Mouse (Mus musculus): ENCODE results near the gene Kcna10. TPM values are rescaled to one million over a fixed set of nuclear protein-coding genes. Genes with fewer than 3 reads are reported as not detected.

Kcna10 gene
- polyA plus RNA-seq, 1 experiment from 2014 or later, result not detected

DNA sequence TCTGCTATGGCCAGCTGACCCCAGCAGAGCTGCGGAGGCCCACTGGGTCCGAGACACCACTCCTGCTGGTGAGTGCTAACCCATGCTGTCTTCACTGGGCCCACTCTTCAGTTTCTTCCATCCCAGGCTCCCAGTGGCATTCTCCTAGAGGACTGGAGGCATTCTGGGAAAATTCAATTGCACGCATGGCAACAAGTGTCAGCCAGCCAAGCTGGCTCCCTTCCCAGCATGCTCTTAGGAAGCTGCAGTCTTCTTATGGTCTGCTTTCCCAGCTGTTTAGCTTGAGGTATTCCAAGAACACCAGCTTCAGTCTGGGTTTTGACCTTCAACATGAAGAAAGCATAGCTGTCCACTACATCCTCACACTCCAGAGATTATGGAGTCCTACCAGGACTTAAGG is 322 bp downstream of the Kcna10 start:
- H3K27ac ChIP-seq (ENCODE audit: low read length), result no peak overlapping the region
- WGBS, result 77% methylated on average over 3 of the region's 3 CpGs

DNA sequence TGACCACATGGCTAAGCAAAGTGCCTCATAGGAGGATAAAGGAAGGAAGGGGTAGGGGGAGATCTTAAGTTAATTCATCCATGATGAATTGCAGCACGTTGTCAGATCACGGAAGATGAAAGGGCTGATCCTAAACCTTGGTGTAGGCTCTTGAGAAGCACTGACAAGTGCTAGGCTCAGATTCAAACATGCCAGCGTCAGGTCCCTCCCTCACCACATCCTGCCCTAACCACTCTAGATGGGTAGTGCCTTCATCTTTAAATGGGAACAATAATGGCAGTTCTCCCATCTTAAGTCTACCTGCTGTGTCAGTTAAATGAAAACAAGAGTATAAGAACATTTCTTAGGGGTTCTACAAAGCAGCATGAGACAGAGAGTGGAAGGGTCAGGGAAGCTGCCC is 2.7 kb downstream of the Kcna10 start:
- Histone ChIP-seq H3K36me3 (ENCODE audit: control insufficient read depth, insufficient read depth, low read length) (no peaks in the 10 kb centered on the region), H3K4me1 (ENCODE audit: control insufficient read depth, insufficient read depth, low read length) (no peaks in the 10 kb centered on the region), H3K4me2 (replicated peaks; ENCODE audit: low read depth, low read length) (no peak overlapping the region), H3K4me3 (ENCODE audit: low read depth, low read length) (no peak overlapping the region), H3K27ac (ENCODE audit: low read length) (no peak overlapping the region), H3K9me3 (ENCODE audit: control insufficient read depth, low read depth, low read length) (no peaks in the 10 kb centered on the region), H3K27me3 (ENCODE audit: control insufficient read depth, insufficient read depth, low read length) (no peaks in the 10 kb centered on the region), H3K9ac (replicated peaks; ENCODE audit: low read depth, low read length) (no peak overlapping the region)
- 64% methylated on average over 3 of the region's 3 CpGs for WGBS
- ATAC-seq (ENCODE audit: insufficient number of reproducible peaks, insufficient read depth, low FRiP score, low read depth), result no peak

More for the DNA sequence above, 322 bp downstream of the Kcna10 start:
- Histone ChIP-seq H3K9me3 (ENCODE audit: control insufficient read depth, low read depth, low read length) (no peaks in the 10 kb centered on the region), H3K4me3 (ENCODE audit: low read depth, low read length) (no peak overlapping the region), H3K4me1 (ENCODE audit: control insufficient read depth, insufficient read depth, low read length) (no peaks in the 10 kb centered on the region), H3K27me3 (ENCODE audit: control insufficient read depth, insufficient read depth, low read length) (no peaks in the 10 kb centered on the region), H3K4me2 (replicated peaks; ENCODE audit: low read depth, low read length) (no peak overlapping the region), H3K9ac (replicated peaks; ENCODE audit: low read depth, low read length) (no peak overlapping the region), H3K36me3 (ENCODE audit: control insufficient read depth, insufficient read depth, low read length) (no peaks in the 10 kb centered on the region)
- no peak for ATAC-seq (ENCODE audit: insufficient number of reproducible peaks, insufficient read depth, low FRiP score, low read depth)

DNA sequence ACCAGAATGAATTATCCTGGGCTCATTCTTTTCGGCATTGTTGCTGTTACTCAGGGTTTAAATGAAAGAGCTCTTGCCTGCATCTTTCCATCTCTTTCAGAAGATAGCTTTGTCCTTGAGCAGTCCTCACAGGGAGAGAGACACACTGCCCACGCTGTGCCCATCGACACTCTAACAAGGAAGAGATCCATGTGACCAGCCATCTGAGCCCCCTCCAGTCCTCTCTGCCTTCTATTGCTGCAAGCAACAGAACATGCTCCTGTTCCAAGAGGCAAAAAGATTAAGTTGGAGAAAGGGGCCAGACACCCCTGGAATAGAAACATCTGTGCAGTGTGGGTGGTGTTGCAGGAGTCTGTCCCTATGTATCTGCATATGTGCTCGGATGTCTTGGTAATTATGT is 4.2 kb downstream of the Kcna10 start:
- Histone ChIP-seq H3K36me3 (ENCODE audit: control insufficient read depth, insufficient read depth, low read length) (no peaks in the 10 kb centered on the region), H3K9me3 (ENCODE audit: control insufficient read depth, low read depth, low read length) (no peaks in the 10 kb centered on the region), H3K27ac (ENCODE audit: low read length) (no peak overlapping the region), H3K4me2 (replicated peaks; ENCODE audit: low read depth, low read length) (no peak overlapping the region), H3K9ac (replicated peaks; ENCODE audit: low read depth, low read length) (no peak overlapping the region), H3K4me3 (ENCODE audit: low read depth, low read length) (no peak overlapping the region), H3K4me1 (ENCODE audit: control insufficient read depth, insufficient read depth, low read length) (no peaks in the 10 kb centered on the region), H3K27me3 (ENCODE audit: control insufficient read depth, insufficient read depth, low read length) (no peaks in the 10 kb centered on the region)
- ATAC-seq (ENCODE audit: insufficient number of reproducible peaks, insufficient read depth, low FRiP score, low read depth), result no peak
- 82% methylated on average over 4 of the region's 4 CpGs for WGBS

DNA sequence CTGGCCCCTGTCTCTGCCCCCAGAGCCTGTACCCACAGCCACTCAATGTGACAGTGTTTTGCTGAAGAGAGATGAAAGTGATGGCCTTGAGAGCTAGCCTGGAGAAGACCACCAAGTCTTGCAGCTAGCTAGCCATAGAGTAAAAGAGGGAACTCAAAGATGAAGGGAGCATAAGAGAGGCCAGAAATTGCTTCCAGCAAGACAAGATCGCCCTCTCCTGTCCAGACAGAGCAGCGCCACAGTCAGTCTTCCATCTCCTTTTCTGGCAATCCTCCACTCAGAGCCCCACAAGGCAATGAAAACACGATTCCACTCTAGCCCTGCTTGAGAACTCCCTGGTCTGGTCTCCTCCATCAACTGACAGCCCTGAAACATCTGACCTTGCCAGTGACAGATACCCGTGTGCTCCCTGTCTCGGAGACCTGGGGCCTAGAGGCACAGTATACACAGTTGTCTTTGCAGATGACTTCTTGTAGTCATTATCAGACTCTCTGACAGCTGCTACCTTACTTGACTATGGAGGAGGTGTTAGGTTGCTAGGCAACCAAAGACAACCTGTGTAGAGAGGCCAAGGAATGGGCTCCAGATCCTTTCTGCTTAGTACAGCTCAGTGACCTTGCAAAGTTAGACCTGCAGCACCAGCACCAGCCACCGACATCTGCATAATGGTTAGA is 5.5 kb downstream of the Kcna10 start:
- no peaks in the 10 kb centered on the region for H3K36me3 ChIP-seq (ENCODE audit: control insufficient read depth, insufficient read depth, low read length)
- H3K27me3 ChIP-seq (ENCODE audit: control insufficient read depth, insufficient read depth, low read length), result no peaks in the 10 kb centered on the region
- 40% methylated on average over 6 of the region's 6 CpGs for WGBS
- H3K9me3 ChIP-seq (ENCODE audit: control insufficient read depth, low read depth, low read length), result no peaks in the 10 kb centered on the region
- no peaks in the 10 kb centered on the region for H3K4me1 ChIP-seq (ENCODE audit: control insufficient read depth, insufficient read depth, low read length)
- no peak overlapping the region for H3K9ac ChIP-seq (replicated peaks; ENCODE audit: low read depth, low read length)
- ATAC-seq (ENCODE audit: insufficient number of reproducible peaks, insufficient read depth, low FRiP score, low read depth), result 0 out of 2 replicates have a peak, but pooled peaks have one; percentile 50
- H3K4me2 ChIP-seq (replicated peaks; ENCODE audit: low read depth, low read length), result no peak overlapping the region
- no peak overlapping the region for H3K4me3 ChIP-seq (ENCODE audit: low read depth, low read length)
- H3K27ac ChIP-seq (ENCODE audit: low read length), result no peak overlapping the region

DNA sequence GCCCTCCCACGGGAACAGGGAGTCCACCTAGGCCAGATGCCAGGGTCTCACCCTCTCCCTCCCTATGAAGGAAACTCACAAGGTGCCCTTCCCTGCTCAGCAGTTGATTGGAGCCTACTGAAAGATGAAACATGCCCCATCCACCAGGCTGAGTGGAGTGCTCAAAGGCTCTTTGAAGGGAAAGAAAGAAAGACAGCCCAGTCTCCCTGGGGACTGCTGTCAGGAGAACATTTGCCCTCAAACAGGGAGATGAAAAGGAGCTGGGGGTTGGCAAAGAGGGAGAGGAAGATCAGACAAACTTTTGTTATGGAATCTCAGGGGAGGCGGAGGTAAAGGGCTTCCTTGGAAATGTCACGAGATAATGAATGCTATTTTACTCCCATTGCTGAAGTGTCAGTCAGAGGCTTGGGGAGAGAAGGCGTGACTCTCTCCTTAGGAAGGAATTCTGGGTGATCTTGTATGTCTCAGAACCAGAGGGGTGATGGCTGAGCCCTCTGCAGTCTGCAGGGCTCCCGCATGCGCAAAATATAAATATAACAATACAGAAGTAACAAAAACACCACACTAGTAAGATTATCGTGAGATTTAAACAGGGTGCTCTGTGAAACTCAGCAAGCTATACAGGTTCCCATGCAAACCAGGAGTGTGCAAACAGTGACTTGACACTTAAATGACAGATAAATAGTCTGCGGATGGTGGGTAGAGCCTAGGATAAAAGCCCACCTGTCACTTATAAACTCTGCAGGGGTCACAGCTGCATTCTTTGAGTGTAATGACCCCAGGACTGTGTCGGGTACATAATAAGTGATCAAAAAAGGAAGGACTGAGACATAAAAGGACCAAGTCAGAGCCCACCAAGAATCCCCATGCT is 18.7 kb downstream of the Kcna10 start:
- Histone ChIP-seq H3K27ac (ENCODE audit: low read length) (no peak overlapping the region), H3K4me1 (ENCODE audit: control insufficient read depth, insufficient read depth, low read length) (no peaks in the 10 kb centered on the region), H3K9me3 (ENCODE audit: control insufficient read depth, low read depth, low read length) (no peaks in the 10 kb centered on the region), H3K36me3 (ENCODE audit: control insufficient read depth, insufficient read depth, low read length) (no peaks in the 10 kb centered on the region), H3K4me3 (ENCODE audit: low read depth, low read length) (no peak overlapping the region), H3K27me3 (ENCODE audit: control insufficient read depth, insufficient read depth, low read length) (no peaks in the 10 kb centered on the region), H3K9ac (replicated peaks; ENCODE audit: low read depth, low read length) (no peak overlapping the region), H3K4me2 (replicated peaks; ENCODE audit: low read depth, low read length) (no peak overlapping the region)
- 29% methylated on average over 9 of the region's 9 CpGs for WGBS
- ATAC-seq (ENCODE audit: insufficient number of reproducible peaks, insufficient read depth, low FRiP score, low read depth), result no peak

DNA sequence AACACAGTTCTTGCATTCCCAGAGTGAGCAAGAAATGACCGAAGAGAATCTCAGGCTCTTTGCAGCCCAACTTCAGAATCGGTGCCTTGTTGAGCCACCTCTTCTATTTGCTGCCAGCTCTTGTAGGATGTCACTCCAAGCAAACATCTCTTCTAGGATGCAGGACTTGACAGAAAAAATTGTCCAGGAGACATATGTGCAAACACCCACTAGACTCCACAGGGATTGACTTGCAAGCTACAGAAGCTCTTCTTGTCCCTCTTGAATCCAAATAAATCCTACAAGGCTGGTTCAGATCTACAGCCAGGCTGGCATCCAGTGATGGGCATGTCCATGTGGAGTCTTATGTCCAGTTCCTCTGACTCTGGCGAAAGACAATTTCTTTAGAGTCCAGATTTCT is 21.6 kb downstream of the Kcna10 start:
- H3K4me2 ChIP-seq (replicated peaks; ENCODE audit: low read depth, low read length), result no peak overlapping the region
- no peaks in the 10 kb centered on the region for H3K4me1 ChIP-seq (ENCODE audit: control insufficient read depth, insufficient read depth, low read length)
- no peaks in the 10 kb centered on the region for H3K36me3 ChIP-seq (ENCODE audit: control insufficient read depth, insufficient read depth, low read length)
- no peak overlapping the region for H3K4me3 ChIP-seq (ENCODE audit: low read depth, low read length)
- 78% methylated on average over 3 of the region's 3 CpGs for WGBS
- no peaks in the 10 kb centered on the region for H3K9me3 ChIP-seq (ENCODE audit: control insufficient read depth, low read depth, low read length)
- H3K27me3 ChIP-seq (ENCODE audit: control insufficient read depth, insufficient read depth, low read length), result no peaks in the 10 kb centered on the region
- no peak overlapping the region for H3K9ac ChIP-seq (replicated peaks; ENCODE audit: low read depth, low read length)
- no peak for ATAC-seq (ENCODE audit: insufficient number of reproducible peaks, insufficient read depth, low FRiP score, low read depth)
- H3K27ac ChIP-seq (ENCODE audit: low read length), result no peak overlapping the region

DNA sequence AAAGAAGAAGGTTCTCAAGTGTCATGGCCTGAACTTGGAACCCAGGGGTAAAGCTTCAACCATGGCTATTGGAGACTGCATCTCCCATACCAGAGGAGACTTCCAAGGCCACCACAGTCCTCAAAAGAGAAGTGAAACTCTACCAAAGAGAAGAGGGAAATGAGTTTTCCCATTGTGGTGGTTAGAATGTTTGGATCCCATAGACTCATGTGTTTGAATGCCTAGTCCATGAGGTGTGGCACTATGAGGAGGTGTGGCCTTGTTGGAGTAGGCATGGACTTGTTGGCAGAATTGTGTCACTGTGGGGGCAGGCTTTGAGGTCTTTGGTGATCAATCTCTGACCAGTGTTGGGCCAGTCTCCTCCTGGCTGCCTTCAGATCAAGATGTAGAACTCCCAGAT is 22.3 kb downstream of the Kcna10 start:
- no peak overlapping the region for H3K4me2 ChIP-seq (replicated peaks; ENCODE audit: low read depth, low read length)
- ATAC-seq (ENCODE audit: insufficient number of reproducible peaks, insufficient read depth, low FRiP score, low read depth), result no peak
- no peaks in the 10 kb centered on the region for H3K27me3 ChIP-seq (ENCODE audit: control insufficient read depth, insufficient read depth, low read length)

DNA sequence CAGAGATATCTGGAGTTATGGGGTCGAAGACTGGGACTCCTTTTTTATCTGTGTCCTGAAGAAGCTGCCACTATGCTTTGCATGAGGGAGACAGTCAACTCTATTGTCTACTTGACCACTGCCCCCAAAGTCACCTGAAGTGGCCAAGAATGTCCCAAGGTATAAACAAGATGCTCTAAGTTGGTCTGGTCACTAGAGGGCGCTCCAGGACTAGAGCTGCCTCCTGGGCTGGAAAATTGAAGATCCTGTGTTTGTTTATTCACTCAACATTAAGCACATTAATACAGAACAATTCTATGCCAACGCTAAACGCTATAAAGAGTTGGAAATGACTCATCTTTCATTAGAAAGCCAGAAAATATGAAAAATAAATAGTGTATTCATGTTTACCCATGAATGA is 23.1 kb downstream of the Kcna10 start:
- Histone ChIP-seq H3K4me2 (replicated peaks; ENCODE audit: low read depth, low read length) (no peak overlapping the region), H3K9ac (replicated peaks; ENCODE audit: low read depth, low read length) (no peak overlapping the region), H3K4me1 (ENCODE audit: control insufficient read depth, insufficient read depth, low read length) (no peaks in the 10 kb centered on the region), H3K27me3 (ENCODE audit: control insufficient read depth, insufficient read depth, low read length) (no peaks in the 10 kb centered on the region), H3K4me3 (ENCODE audit: low read depth, low read length) (no peak overlapping the region), H3K36me3 (ENCODE audit: control insufficient read depth, insufficient read depth, low read length) (no peaks in the 10 kb centered on the region), H3K9me3 (ENCODE audit: control insufficient read depth, low read depth, low read length) (no peaks in the 10 kb centered on the region), H3K27ac (ENCODE audit: low read length) (no peak overlapping the region)
- WGBS, result 11% methylated on average over 4 of the region's 4 CpGs
- ATAC-seq (ENCODE audit: insufficient number of reproducible peaks, insufficient read depth, low FRiP score, low read depth), result no peak; the same call in 1 of the 2 replicates

More for the DNA sequence above, 22.3 kb downstream of the Kcna10 start:
- Histone ChIP-seq H3K4me1 (ENCODE audit: control insufficient read depth, insufficient read depth, low read length) (no peaks in the 10 kb centered on the region), H3K9me3 (ENCODE audit: control insufficient read depth, low read depth, low read length) (no peaks in the 10 kb centered on the region), H3K36me3 (ENCODE audit: control insufficient read depth, insufficient read depth, low read length) (no peaks in the 10 kb centered on the region), H3K9ac (replicated peaks; ENCODE audit: low read depth, low read length) (no peak overlapping the region), H3K27ac (ENCODE audit: low read length) (no peak overlapping the region), H3K4me3 (ENCODE audit: low read depth, low read length) (no peak overlapping the region)
